Mouse (Mus musculus): ENCODE results near the gene Bnip2. TPM values are rescaled to one million over a fixed set of nuclear protein-coding genes. Genes with fewer than 3 reads are reported as not detected.

The Bnip2 gene
- total RNA-seq (2022), result 100 to 1,000 TPM in 2 of 4 experiments, 10 to 100 TPM in 2; 89.6 to 104 (median 99.6) TPM

GRCm38 (mm10) chr9:69989303-69990121 is at the start of gene Bnip2:
Bnip2 (plus strand) TSS chr9:69989466.
- peak; percentile 96 for DNase-seq (ENCODE audit: low spot score)

- no peak for DNase-seq (ENCODE audit: low spot score)
Observed at GRCm38 (mm10) chr9:69940839-69941490, 48.3 kb upstream of the Bnip2 start.

GRCm38 (mm10) chr9:69941556-69941955 is 47.7 kb upstream of the Bnip2 start:
- DNase-seq (ENCODE audit: low spot score), result no peak

GRCm38 (mm10) chr9:69948964-69949363 is 40.3 kb upstream of the Bnip2 start:
- peak; percentile 6 for DNase-seq (ENCODE audit: low spot score)

GRCm38 (mm10) chr9:69949641-69950040 is 39.6 kb upstream of the Bnip2 start:
- DNase-seq (ENCODE audit: low spot score), result no peak

GRCm38 (mm10) chr9:69961007-69961406 is 28.3 kb upstream of the Bnip2 start:
- DNase-seq (ENCODE audit: low spot score), result no peak

GRCm38 (mm10) chr9:69964370-69964769 is 24.9 kb upstream of the Bnip2 start:
- peak; percentile 19 for DNase-seq (ENCODE audit: low spot score)

- no peak for DNase-seq (ENCODE audit: low spot score)
Observed at GRCm38 (mm10) chr9:69985526-69985925, 3.7 kb upstream of the Bnip2 start.

GRCm38 (mm10) chr9:69986063-69986462 is 3.2 kb upstream of the Bnip2 start:
- DNase-seq (ENCODE audit: low spot score), result no peak

GRCm38 (mm10) chr9:69986571-69986970 is 2.7 kb upstream of the Bnip2 start:
- no peak for DNase-seq (ENCODE audit: low spot score)

- peak; percentile 75 for DNase-seq (ENCODE audit: low spot score)
Observed at GRCm38 (mm10) chr9:69987579-69987978, 1.7 kb upstream of the Bnip2 start.

GRCm38 (mm10) chr9:69988706-69989302 is 462 bp upstream of the Bnip2 start:
- no peak for DNase-seq (ENCODE audit: low spot score)

GRCm38 (mm10) chr9:69990346-69990745 is 1.1 kb downstream of the Bnip2 start:
- DNase-seq (ENCODE audit: low spot score), result no peak

GRCm38 (mm10) chr9:69992841-69993277 is 3.6 kb downstream of the Bnip2 start:
- DNase-seq (ENCODE audit: low spot score), result peak; percentile 14

- no peak for DNase-seq (ENCODE audit: low spot score)
Observed at GRCm38 (mm10) chr9:69993479-69993878, 4.2 kb downstream of the Bnip2 start.

GRCm38 (mm10) chr9:69994547-69994946 is 5.3 kb downstream of the Bnip2 start:
- no peak for DNase-seq (ENCODE audit: low spot score)

- DNase-seq (ENCODE audit: low spot score), result no peak
Observed at GRCm38 (mm10) chr9:69999318-69999717, 10.1 kb downstream of the Bnip2 start.

GRCm38 (mm10) chr9:70003516-70003915 is 14.2 kb downstream of the Bnip2 start:
- DNase-seq (ENCODE audit: low spot score), result no peak

- DNase-seq (ENCODE audit: low spot score), result no peak
Observed at GRCm38 (mm10) chr9:70006984-70007383, 17.7 kb downstream of the Bnip2 start.

GRCm38 (mm10) chr9:70007506-70008248 is 18.4 kb downstream of the Bnip2 start:
- DNase-seq (ENCODE audit: low spot score), result no peak

GRCm38 (mm10) chr9:70009754-70010304 is 20.6 kb downstream of the Bnip2 start:
- DNase-seq (ENCODE audit: low spot score), result no peak
